Mouse (Mus musculus): Measurements from ENCODE around the gene Zbtb20.

DNA sequence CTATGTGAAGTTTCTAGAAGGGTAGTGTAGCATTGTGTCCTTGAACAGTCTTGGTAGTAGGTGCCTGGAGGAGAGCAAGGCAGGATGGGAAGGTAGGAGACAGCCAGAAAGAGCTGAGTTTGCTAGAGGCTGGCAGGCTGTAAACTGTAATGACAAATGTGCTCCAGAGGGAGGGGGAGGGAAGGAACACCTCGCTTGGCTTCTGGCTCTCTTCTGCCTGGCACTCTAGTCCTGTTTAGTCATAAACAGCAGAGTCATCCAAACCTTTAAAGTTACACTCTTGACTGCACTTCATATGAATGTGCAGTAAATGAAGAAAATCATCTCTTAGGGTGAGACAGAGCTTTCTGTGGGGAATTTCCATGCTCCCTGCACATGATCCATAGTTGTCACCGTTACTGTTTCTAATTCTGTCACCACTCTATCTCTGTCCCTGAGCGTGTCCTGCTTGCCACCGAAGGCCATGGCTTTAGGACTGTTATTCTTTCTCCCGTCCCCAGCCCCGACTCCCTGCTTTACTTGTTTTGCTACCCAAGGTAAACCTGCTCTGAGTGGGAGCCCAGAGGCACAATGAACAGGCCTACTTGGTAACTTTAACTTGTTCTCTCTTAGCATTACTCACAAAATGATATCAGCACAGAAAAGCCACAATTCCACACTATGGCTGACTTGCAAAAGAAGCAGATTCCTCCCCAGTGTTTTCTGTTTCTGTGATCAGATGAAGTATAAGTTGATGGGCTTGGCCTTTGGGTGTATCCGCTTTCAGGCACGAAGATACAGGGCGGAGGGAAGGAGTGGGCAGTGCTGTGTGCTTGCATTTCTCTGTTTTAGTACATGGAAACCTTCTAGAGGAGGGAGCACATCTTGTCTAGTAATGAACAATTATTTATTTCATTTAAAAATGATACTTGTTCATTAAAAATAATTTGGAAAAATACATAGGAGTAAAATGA, 427.8 kb downstream of the Zbtb20 start:
- TF ChIP-seq CTCF (IDR thresholded peaks at IDR 0.05; ENCODE audit: low read depth), result no peak; the same call in 1 of the 2 replicates
- TF ChIP-seq EP300 (IDR thresholded peaks at IDR 0.05; ENCODE audit: low read depth), result no peak

All from heart, postnatal 0 days (tissue).